Mouse (Mus musculus): ENCODE measurements around the gene Il10. TPM values are rescaled to one million over a fixed set of nuclear protein-coding genes. Genes with fewer than 3 reads are reported as not detected.
A peak's percentile ranks its signal among the peaks of the same experiment; 100 is the strongest.

Gene Il10
- total RNA-seq, 2 experiments from 2014 or later = not detected

- no peak for ATAC-seq (replicated peaks; ENCODE audit: low FRiP score, low TSS enrichment, poor library complexity, severe bottlenecking)
Observed at GRCm38 (mm10) chr1:131069010-131069409, 49.4 kb downstream of the Il10 start.

GRCm38 (mm10) chr1:131072376-131072990 lies 52.8 kb downstream of the Il10 start:
- ATAC-seq (replicated peaks; ENCODE audit: low FRiP score, low TSS enrichment, poor library complexity, severe bottlenecking) = no peak

GRCm38 (mm10) chr1:131074524-131074938 lies 54.9 kb downstream of the Il10 start:
- ATAC-seq (replicated peaks; ENCODE audit: low FRiP score, low TSS enrichment, poor library complexity, severe bottlenecking) = peak; percentile 82

Other genes with a start within 250 kb of the Il10 start
- not detected in 2 replicates for gene Fcamr, start 218.9 kb upstream of the Il10 start, total RNA-seq (2014; fragmentation: Nextera tagmentation)
- not detected in 2 replicates for gene Fcamr, start 218.9 kb upstream of the Il10 start, total RNA-seq (2017)
- gene Pigr, start 193.2 kb upstream of the Il10 start, total RNA-seq (2014; fragmentation: Nextera tagmentation) = not detected in 2 replicates
- not detected in 2 replicates for gene Pigr, start 193.2 kb upstream of the Il10 start, total RNA-seq (2017)
- gene Fcmr, start 154.2 kb upstream of the Il10 start, total RNA-seq (2014; fragmentation: Nextera tagmentation) = 1.1 TPM in 1 of 2 replicates, not detected in the other
- gene Fcmr, start 154.2 kb upstream of the Il10 start, total RNA-seq (2017) = not detected in 2 replicates
- gene Il24, start 132.4 kb upstream of the Il10 start, total RNA-seq (2014; fragmentation: Nextera tagmentation) = not detected in 2 replicates
- not detected in 2 replicates for gene Il24, start 132.4 kb upstream of the Il10 start, total RNA-seq (2017)
- not detected in 2 replicates for gene Il20, start 108.4 kb upstream of the Il10 start, total RNA-seq (2014; fragmentation: Nextera tagmentation)
- gene Il20, start 108.4 kb upstream of the Il10 start, total RNA-seq (2017) = not detected in 2 replicates
- not detected in 2 replicates for gene Il19, start 79.7 kb upstream of the Il10 start, total RNA-seq (2014; fragmentation: Nextera tagmentation)
- not detected in 2 replicates for gene Il19, start 79.7 kb upstream of the Il10 start, total RNA-seq (2017)
- 43.1 and 46.2 TPM in 2 replicates for gene Mapkapk2, start 78.0 kb downstream of the Il10 start, total RNA-seq (2014; fragmentation: Nextera tagmentation)
- gene Mapkapk2, start 78.0 kb downstream of the Il10 start, total RNA-seq (2017) = 37.1 and 42.6 TPM in 2 replicates
- gene Dyrk3, start 118.5 kb downstream of the Il10 start, total RNA-seq (2014; fragmentation: Nextera tagmentation) = 18.2 and 19.6 TPM in 2 replicates
- 20.0 and 31.3 TPM in 2 replicates for gene Dyrk3, start 118.5 kb downstream of the Il10 start, total RNA-seq (2017)
- 73.6 and 79.4 TPM in 2 replicates for gene Eif2d, start 133.3 kb downstream of the Il10 start, total RNA-seq (2014; fragmentation: Nextera tagmentation)
- gene Eif2d, start 133.3 kb downstream of the Il10 start, total RNA-seq (2017) = 37.4 and 48.3 TPM in 2 replicates
- gene Rassf5, start 225.4 kb downstream of the Il10 start, total RNA-seq (2014; fragmentation: Nextera tagmentation) = 19.8 and 20.0 TPM in 2 replicates
- gene Rassf5, start 225.4 kb downstream of the Il10 start, total RNA-seq (2017) = 26.0 and 28.0 TPM in 2 replicates